Mouse (Mus musculus) liver, embryonic 13.5 days (tissue): ENCODE data around the gene Gorasp1. TPM values are rescaled to one million over a fixed set of nuclear protein-coding genes. Genes with fewer than 3 reads are reported as not detected.
A peak's percentile ranks its signal among the peaks of the same experiment; 100 is the strongest.

Source experiments
- ATAC-seq: fragments of 200-750 bp; cut with Nextera tagmentation; 2 replicates; pipeline ENCODE4 v1.8.0; 2017; ENCODE audit warnings: low read depth, mild to moderate bottlenecking, moderate number of reproducible peaks, moderate library complexity
- DNase-seq: peaks from one replicate; pipeline ENCODE4 v3.0.0; 2022
- H3K27ac ChIP-seq: fragments of 300-500 bp; sonication (generic); 2 replicates; pipeline ENCODE4 v1.5.1; 2015; ENCODE audit warnings: moderate library complexity, mild to moderate bottlenecking, inconsistent platforms
- H3K27me3 ChIP-seq: fragments of 300-500 bp; sonication (generic); 2 replicates; pipeline ENCODE4 v1.6.1; 2015; ENCODE audit warnings: mild to moderate bottlenecking, inconsistent platforms
- H3K36me3 ChIP-seq: fragments of 300-500 bp; sonication (generic); 2 replicates; pipeline ENCODE4 v1.6.1; 2015; ENCODE audit warnings: mild to moderate bottlenecking, inconsistent platforms
- H3K4me1 ChIP-seq: fragments of 300-500 bp; sonication (generic); replicated peaks from 2 replicates; pipeline ENCODE4 v1.6.1; 2015; ENCODE audit warnings: inconsistent platforms
- H3K4me2 ChIP-seq: fragments of 300-500 bp; sonication (generic); 2 replicates; pipeline ENCODE4 v1.6.1; 2015; ENCODE audit warnings: inconsistent platforms, mild to moderate bottlenecking, moderate library complexity
- H3K4me3 ChIP-seq: fragments of 300-500 bp; sonication (generic); replicated peaks from 2 replicates; pipeline ENCODE4 v1.5.1; 2015; ENCODE audit warnings: mild to moderate bottlenecking, inconsistent platforms
- H3K9ac ChIP-seq: fragments of 300-500 bp; sonication (generic); 2 replicates; pipeline ENCODE4 v1.6.1; 2015; ENCODE audit warnings: mild to moderate bottlenecking, inconsistent platforms
- H3K9me3 ChIP-seq: fragments of 300-500 bp; sonication (generic); replicated peaks from 2 replicates; pipeline ENCODE4 v1.6.1; 2016; ENCODE audit warnings: inconsistent platforms
- WGBS: fragments of 180-500 bp; shearing (Covaris S2); methylation state at CpG from one replicate; pipeline ENCODE4 v1.1.7; 2015; ENCODE audit not compliant: insufficient replicate concordance; 5-methylcytosine and 5-hydroxymethylcytosine counted together
- polyA plus RNA-seq: library from polyadenylated mRNA; unstranded; fragments of >200 nt; fragmentation: Nextera tagmentation; extraction: Ambion mirVana; gene quantifications from 2 replicates; pipeline ENCODE4 v1.2.1, GENCODE M21; 2015

Gorasp1 gene
- 10.4 and 12.6 TPM in 2 replicates for polyA plus RNA-seq

GRCm38 (mm10) chr9:119937005-119937773, at the start of gene Gorasp1, which contains the start of gene Ttc21a:
TSS of gene Gorasp1 (minus strand) at chr9:119937565.
TSS of gene Ttc21a (plus strand) at chr9:119937606.
- WGBS: 4% methylated on average over 40 of the region's 40 CpGs
- peak; percentile 90 for ATAC-seq

GRCm38 (mm10) chr9:119985881-119986574, 48.7 kb upstream of the Gorasp1 start:
- peaks cover 40% of the 10 kb centered on the region for H3K4me1 ChIP-seq
- no peak for DNase-seq
- H3K27ac ChIP-seq: no peak overlapping the region
- H3K4me3 ChIP-seq: no peak overlapping the region
- no peak for ATAC-seq
- H3K36me3 ChIP-seq: no peaks in the 10 kb centered on the region
- peaks cover 42% of the 10 kb centered on the region for H3K27me3 ChIP-seq
- H3K9me3 ChIP-seq: no peaks in the 10 kb centered on the region
- 71% methylated on average over 10 of the region's 10 CpGs for WGBS
- no peak overlapping the region for H3K4me2 ChIP-seq
- no peak overlapping the region for H3K9ac ChIP-seq

More at GRCm38 (mm10) chr9:119937005-119937773, at the start of gene Gorasp1, which contains the start of gene Ttc21a:
- no peaks in the 10 kb centered on the region; the same call in 1 of the 2 replicates for H3K27me3 ChIP-seq
- peaks cover 15% of the 10 kb centered on the region for H3K36me3 ChIP-seq
- H3K4me3 ChIP-seq: peak within 1 kb of the TSS; percentile 77
- peak within 1 kb of the TSS; percentile 87 for H3K4me2 ChIP-seq
- H3K9ac ChIP-seq: peak within 1 kb of the TSS; percentile 79
- H3K9me3 ChIP-seq: no peaks in the 10 kb centered on the region
- peak; percentile 85 for DNase-seq
- peaks cover 43% of the 10 kb centered on the region for H3K4me1 ChIP-seq
- H3K27ac ChIP-seq: peak within 1 kb of the TSS; percentile 74

GRCm38 (mm10) chr9:119984536-119985011, 47.2 kb upstream of the Gorasp1 start, which contains the start of gene Csrnp1:
TSS of gene Csrnp1 (minus strand) at chr9:119984658.
- H3K9me3 ChIP-seq: no peaks in the 10 kb centered on the region
- H3K4me3 ChIP-seq: peak within 1 kb of the TSS; percentile 68
- 0 out of 2 replicates have a peak within 1 kb of the TSS, but pooled peaks have one; percentile 11 for H3K27ac ChIP-seq
- H3K9ac ChIP-seq: peak within 1 kb of the TSS; percentile 73
- DNase-seq (no peak), ATAC-seq (no peak)
- H3K4me1 ChIP-seq: peaks cover 53% of the 10 kb centered on the region
- WGBS: 14% methylated on average over 14 of the region's 14 CpGs
- peaks cover 42% of the 10 kb centered on the region for H3K27me3 ChIP-seq
- no peaks in the 10 kb centered on the region for H3K36me3 ChIP-seq
- peak within 1 kb of the TSS; percentile 91 for H3K4me2 ChIP-seq

GRCm38 (mm10) chr9:119983585-119984535, 46.5 kb upstream of the Gorasp1 start:
- H3K4me1 ChIP-seq: peaks cover 60% of the 10 kb centered on the region
- DNase-seq: peak; percentile 82
- H3K36me3 ChIP-seq: no peaks in the 10 kb centered on the region
- 2% methylated on average over 79 of the region's 79 CpGs for WGBS
- ATAC-seq: peak; percentile 82
- peak overlapping the region; percentile 73 for H3K9ac ChIP-seq
- H3K4me2 ChIP-seq: peak overlapping the region; percentile 91
- H3K9me3 ChIP-seq: no peaks in the 10 kb centered on the region
- 0 out of 2 replicates have a peak overlapping the region, but pooled peaks have one; percentile 11 for H3K27ac ChIP-seq
- H3K4me3 ChIP-seq: peak overlapping the region; percentile 68
- peaks cover 42% of the 10 kb centered on the region for H3K27me3 ChIP-seq

- H3K4me3 ChIP-seq: peak overlapping the region; percentile 68
- H3K27me3 ChIP-seq: peaks cover 42% of the 10 kb centered on the region
- peak overlapping the region; percentile 73 for H3K9ac ChIP-seq
- H3K27ac ChIP-seq: 0 out of 2 replicates have a peak overlapping the region, but pooled peaks have one; percentile 43
- ATAC-seq (0 out of 2 replicates have a peak, but pooled peaks have one; percentile 1), DNase-seq (peak; percentile 34)
- H3K36me3 ChIP-seq: no peaks in the 10 kb centered on the region
- peaks cover 68% of the 10 kb centered on the region for H3K4me1 ChIP-seq
- peak overlapping the region; percentile 91 for H3K4me2 ChIP-seq
- no peaks in the 10 kb centered on the region for H3K9me3 ChIP-seq
- WGBS: under 1% methylated on average over 48 of the region's 48 CpGs
These were observed 45.7 kb upstream of the Gorasp1 start for GRCm38 (mm10) chr9:119982956-119983551.

GRCm38 (mm10) chr9:119982241-119982811, 45.0 kb upstream of the Gorasp1 start:
- 2% methylated on average over 11 of the region's 11 CpGs for WGBS
- peak; percentile 25 for DNase-seq
- Histone ChIP-seq H3K36me3 (no peaks in the 10 kb centered on the region), H3K9ac (peak overlapping the region; percentile 73), H3K4me1 (peaks cover 76% of the 10 kb centered on the region), H3K9me3 (no peaks in the 10 kb centered on the region), H3K4me3 (peak overlapping the region; percentile 68), H3K4me2 (peak overlapping the region; percentile 91), H3K27ac (peak overlapping the region; percentile 90), H3K27me3 (peaks cover 42% of the 10 kb centered on the region)
- peak; percentile 29 for ATAC-seq

- 3% methylated on average over 16 of the region's 16 CpGs for WGBS
- Histone ChIP-seq H3K9me3 (no peaks in the 10 kb centered on the region), H3K4me1 (peaks cover 84% of the 10 kb centered on the region), H3K27ac (peak overlapping the region; percentile 90), H3K36me3 (no peaks in the 10 kb centered on the region), H3K9ac (peak overlapping the region; percentile 56; the same call in 1 of the 2 replicates), H3K4me3 (peak overlapping the region; percentile 68), H3K27me3 (peaks cover 42% of the 10 kb centered on the region), H3K4me2 (peak overlapping the region; percentile 91)
- ATAC-seq: peak; percentile 19; the same call in 1 of the 2 replicates
- peak; percentile 26 for DNase-seq
These were observed 44.1 kb upstream of the Gorasp1 start for GRCm38 (mm10) chr9:119981183-119982179.

GRCm38 (mm10) chr9:119980770-119981182, 43.4 kb upstream of the Gorasp1 start:
- DNase-seq: no peak
- Histone ChIP-seq H3K9ac (peak overlapping the region; percentile 56; the same call in 1 of the 2 replicates), H3K27me3 (peaks cover 39% of the 10 kb centered on the region), H3K4me2 (peak overlapping the region; percentile 91), H3K36me3 (no peaks in the 10 kb centered on the region), H3K4me3 (peak overlapping the region; percentile 68; the same call in 1 of the 2 replicates), H3K4me1 (peaks cover 88% of the 10 kb centered on the region), H3K27ac (peak overlapping the region; percentile 90), H3K9me3 (no peaks in the 10 kb centered on the region)
- no peak for ATAC-seq
- 6% methylated on average over 4 of the region's 4 CpGs for WGBS

GRCm38 (mm10) chr9:119979749-119980148, 42.4 kb upstream of the Gorasp1 start:
- no peak for DNase-seq
- no peak overlapping the region for H3K4me2 ChIP-seq
- H3K36me3 ChIP-seq: no peaks in the 10 kb centered on the region
- H3K4me3 ChIP-seq: no peak overlapping the region
- peaks cover 32% of the 10 kb centered on the region for H3K27me3 ChIP-seq
- no peak overlapping the region for H3K27ac ChIP-seq
- H3K9me3 ChIP-seq: no peaks in the 10 kb centered on the region
- H3K4me1 ChIP-seq: peaks cover 85% of the 10 kb centered on the region
- no peak overlapping the region for H3K9ac ChIP-seq
- WGBS: 36% methylated on average over 2 of the region's 2 CpGs
- ATAC-seq: no peak
